Mouse (Mus musculus) limb, embryonic 12.5 days (tissue): Measurements from ENCODE around the gene Pacsin1. TPM values are rescaled to one million over a fixed set of nuclear protein-coding genes. Genes with fewer than 3 reads are reported as not detected.
A peak's percentile ranks its signal among the peaks of the same experiment; 100 is the strongest.

ENCODE experiments used
- ATAC-seq: fragments of 200-750 bp; cut with Nextera tagmentation; 2 replicates; pipeline ENCODE4 v1.8.0; 2017; ENCODE audit warnings: low read depth, moderate TSS enrichment; ENCODE audit not compliant: insufficient number of reproducible peaks, insufficient read depth, low FRiP score, low TSS enrichment
- H3K27ac ChIP-seq: fragments of 300-500 bp; sonication (generic); 2 replicates; pipeline ENCODE4 v1.5.1; 2016; ENCODE audit warnings: mild to moderate bottlenecking, moderate library complexity
- H3K27me3 ChIP-seq: fragments of 300-500 bp; sonication (generic); 2 replicates; pipeline ENCODE4 v1.6.1; 2016; ENCODE audit warnings: mild to moderate bottlenecking, moderate library complexity
- H3K36me3 ChIP-seq: fragments of 300-500 bp; sonication (generic); 2 replicates; pipeline ENCODE4 v1.6.1; 2016; ENCODE audit warnings: mild to moderate bottlenecking, moderate library complexity
- H3K4me1 ChIP-seq: fragments of 300-500 bp; sonication (generic); replicated peaks from 2 replicates; pipeline ENCODE4 v1.6.1; 2016
- H3K4me2 ChIP-seq: fragments of 300-500 bp; sonication (generic); 2 replicates; pipeline ENCODE4 v1.6.1; 2016; ENCODE audit warnings: mild to moderate bottlenecking, moderate library complexity
- H3K4me3 ChIP-seq: fragments of 300-500 bp; sonication (generic); replicated peaks from 2 replicates; pipeline ENCODE4 v1.5.1; 2016; ENCODE audit warnings: mild to moderate bottlenecking
- H3K9ac ChIP-seq: fragments of 300-500 bp; sonication (generic); replicated peaks from 2 replicates; pipeline ENCODE4 v1.6.1; 2016; ENCODE audit warnings: mild to moderate bottlenecking, moderate library complexity
- H3K9me3 ChIP-seq: fragments of 300-500 bp; sonication (generic); 2 replicates; pipeline ENCODE4 v1.6.1; 2016; ENCODE audit warnings: mild to moderate bottlenecking, moderate library complexity
- WGBS: fragments of 180-500 bp; shearing (Covaris S2); methylation state at CpG from one replicate; pipeline ENCODE4 v1.1.7; 2016; 5-methylcytosine and 5-hydroxymethylcytosine counted together
- polyA plus RNA-seq: library from polyadenylated mRNA; unstranded; fragments of >200 nt; fragmentation: Nextera tagmentation; extraction: Ambion mirVana; gene quantifications from 2 replicates; pipeline ENCODE4 v1.2.1, GENCODE M21; 2016

The Pacsin1 gene
- polyA plus RNA-seq, 1 experiment from 2014 or later: 4.3 TPM

- H3K27ac ChIP-seq: no peak overlapping the region
- H3K4me3 ChIP-seq: peak overlapping the region; percentile 47
Observed at GRCm38 (mm10) chr17:27684886-27685549, 29.7 kb downstream of the Pacsin1 start.

GRCm38 (mm10) chr17:27685550-27685913, 30.2 kb downstream of the Pacsin1 start:
- no peak overlapping the region for H3K27ac ChIP-seq
- peak overlapping the region; percentile 96 for H3K4me2 ChIP-seq
- peak overlapping the region; percentile 55 for H3K9ac ChIP-seq
- H3K36me3 ChIP-seq: no peaks in the 10 kb centered on the region
- H3K9me3 ChIP-seq: no peaks in the 10 kb centered on the region
- H3K4me1 ChIP-seq: peaks cover 14% of the 10 kb centered on the region
- 0 out of 2 replicates have a peak, but pooled peaks have one; percentile 29 for ATAC-seq
- H3K27me3 ChIP-seq: peaks cover 52% of the 10 kb centered on the region
- 3% methylated on average over 11 of the region's 11 CpGs for WGBS
- H3K4me3 ChIP-seq: peak overlapping the region; percentile 47

More at GRCm38 (mm10) chr17:27684886-27685549, 29.7 kb downstream of the Pacsin1 start:
- peak; percentile 45; the same call in 1 of the 2 replicates for ATAC-seq
- under 1% methylated on average over 51 of the region's 53 CpGs for WGBS
- Histone ChIP-seq H3K9ac (peak overlapping the region; percentile 55), H3K4me2 (peak overlapping the region; percentile 96), H3K9me3 (no peaks in the 10 kb centered on the region), H3K4me1 (peaks cover 14% of the 10 kb centered on the region), H3K36me3 (no peaks in the 10 kb centered on the region), H3K27me3 (peaks cover 52% of the 10 kb centered on the region)

GRCm38 (mm10) chr17:27686395-27686794, 31.1 kb downstream of the Pacsin1 start:
- Histone ChIP-seq H3K27ac (no peak overlapping the region), H3K4me1 (peaks cover 14% of the 10 kb centered on the region), H3K4me3 (no peak overlapping the region), H3K9ac (no peak overlapping the region), H3K9me3 (no peaks in the 10 kb centered on the region), H3K4me2 (0 out of 2 replicates have a peak overlapping the region, but pooled peaks have one; percentile 96), H3K27me3 (peaks cover 52% of the 10 kb centered on the region), H3K36me3 (no peaks in the 10 kb centered on the region)
- no peak for ATAC-seq
- WGBS: 50% methylated on average over 5 of the region's 5 CpGs

- no peaks in the 10 kb centered on the region for H3K9me3 ChIP-seq
- H3K4me1 ChIP-seq: no peaks in the 10 kb centered on the region
- WGBS: 69% methylated on average over 14 of the region's 14 CpGs
- H3K9ac ChIP-seq: 0 out of 2 replicates have a peak overlapping the region, but pooled peaks have one; percentile 23
- H3K4me3 ChIP-seq: no peak overlapping the region
- no peak overlapping the region for H3K27ac ChIP-seq
- H3K36me3 ChIP-seq: no peaks in the 10 kb centered on the region
- no peak for ATAC-seq
- no peak overlapping the region for H3K4me2 ChIP-seq
- H3K27me3 ChIP-seq: peaks cover 27% of the 10 kb centered on the region
Observed at GRCm38 (mm10) chr17:27690993-27691693, 35.8 kb downstream of the Pacsin1 start.

GRCm38 (mm10) chr17:27699641-27700244, 44.4 kb downstream of the Pacsin1 start:
- no peak overlapping the region for H3K27ac ChIP-seq
- H3K9ac ChIP-seq: no peak overlapping the region
- H3K9me3 ChIP-seq: 0 out of 2 replicates have a peak, but pooled peaks cover 13% of the 10 kb centered on the region
- H3K36me3 ChIP-seq: no peaks in the 10 kb centered on the region
- 87% methylated on average over 17 of the region's 17 CpGs for WGBS
- H3K4me3 ChIP-seq: no peak overlapping the region
- no peak overlapping the region for H3K4me2 ChIP-seq
- 0 out of 2 replicates have a peak, but pooled peaks cover 5% of the 10 kb centered on the region for H3K27me3 ChIP-seq
- ATAC-seq: no peak
- no peaks in the 10 kb centered on the region; the same call in 1 of the 2 replicates for H3K4me1 ChIP-seq

- Histone ChIP-seq H3K36me3 (no peaks in the 10 kb centered on the region), H3K9me3 (0 out of 2 replicates have a peak, but pooled peaks cover 13% of the 10 kb centered on the region), H3K4me3 (no peak overlapping the region), H3K4me1 (no peaks in the 10 kb centered on the region; the same call in 1 of the 2 replicates), H3K4me2 (no peak overlapping the region), H3K27ac (no peak overlapping the region), H3K9ac (0 out of 2 replicates have a peak overlapping the region, but pooled peaks have one; percentile 13), H3K27me3 (peaks cover 11% of the 10 kb centered on the region)
- ATAC-seq: no peak
- 70% methylated on average over 2 of the region's 2 CpGs for WGBS
Observed at GRCm38 (mm10) chr17:27700812-27701211, 45.5 kb downstream of the Pacsin1 start.

GRCm38 (mm10) chr17:27701856-27702255, 46.5 kb downstream of the Pacsin1 start:
- Histone ChIP-seq H3K4me3 (no peak overlapping the region), H3K27me3 (peaks cover 22% of the 10 kb centered on the region), H3K4me2 (no peak overlapping the region), H3K9me3 (0 out of 2 replicates have a peak, but pooled peaks cover 13% of the 10 kb centered on the region), H3K9ac (no peak overlapping the region), H3K36me3 (no peaks in the 10 kb centered on the region), H3K27ac (no peak overlapping the region), H3K4me1 (no peaks in the 10 kb centered on the region; the same call in 1 of the 2 replicates)
- ATAC-seq: no peak
- WGBS: 67% methylated on average over 6 of the region's 6 CpGs

- Histone ChIP-seq H3K4me3 (peak overlapping the region; percentile 30), H3K36me3 (no peaks in the 10 kb centered on the region), H3K4me2 (peak overlapping the region; percentile 62), H3K27ac (no peak overlapping the region), H3K4me1 (no peaks in the 10 kb centered on the region; the same call in 1 of the 2 replicates), H3K27me3 (peaks cover 28% of the 10 kb centered on the region), H3K9ac (no peak overlapping the region; the same call in 1 of the 2 replicates), H3K9me3 (0 out of 2 replicates have a peak, but pooled peaks cover 13% of the 10 kb centered on the region)
- no peak for ATAC-seq
- WGBS: 2% methylated on average over 34 of the region's 34 CpGs
Observed at GRCm38 (mm10) chr17:27702518-27702917, 47.2 kb downstream of the Pacsin1 start.

GRCm38 (mm10) chr17:27703961-27704621, 48.8 kb downstream of the Pacsin1 start:
- WGBS: 67% methylated on average over 5 of the region's 5 CpGs
- Histone ChIP-seq H3K27ac (no peak overlapping the region), H3K27me3 (peaks cover 33% of the 10 kb centered on the region), H3K36me3 (no peaks in the 10 kb centered on the region), H3K4me1 (peaks cover 11% of the 10 kb centered on the region), H3K9ac (no peak overlapping the region), H3K4me3 (no peak overlapping the region), H3K4me2 (no peak overlapping the region), H3K9me3 (0 out of 2 replicates have a peak, but pooled peaks cover 8% of the 10 kb centered on the region)
- ATAC-seq: no peak

- no peaks in the 10 kb centered on the region for H3K9me3 ChIP-seq
- H3K27ac ChIP-seq: no peak overlapping the region
- peaks cover 36% of the 10 kb centered on the region for H3K27me3 ChIP-seq
- peaks cover 11% of the 10 kb centered on the region for H3K4me1 ChIP-seq
- H3K4me3 ChIP-seq: no peak overlapping the region
- H3K9ac ChIP-seq: no peak overlapping the region
- ATAC-seq: no peak
- H3K36me3 ChIP-seq: no peaks in the 10 kb centered on the region
- no peak overlapping the region for H3K4me2 ChIP-seq
- WGBS: 27% methylated on average over 10 of the region's 10 CpGs
Observed at GRCm38 (mm10) chr17:27705661-27706060, 50.4 kb downstream of the Pacsin1 start.
